Mouse (Mus musculus) liver, postnatal 0 days (tissue): Measurements from ENCODE around the gene Gimap8. TPM values are rescaled to one million over a fixed set of nuclear protein-coding genes. Genes with fewer than 3 reads are reported as not detected.

Experiments
- ATAC-seq: fragments of 200-750 bp; cut with Nextera tagmentation; 2 replicates; pipeline ENCODE4 v1.8.0; 2017; ENCODE audit warnings: mild to moderate bottlenecking, moderate library complexity
- DNase-seq: peaks from one replicate; pipeline ENCODE4 v3.0.0-alpha.2; 2016
- H3K27ac ChIP-seq: fragments of 300-500 bp; sonication (generic); 2 replicates; pipeline ENCODE4 v1.5.1; 2014; ENCODE audit warnings: antibody characterized with exemption, moderate library complexity, mild to moderate bottlenecking, low read depth
- H3K27me3 ChIP-seq: fragments of 300-500 bp; sonication (generic); 2 replicates; pipeline ENCODE4 v1.6.1; 2014; ENCODE audit warnings: low read length, control low read depth, mixed read lengths; ENCODE audit not compliant: insufficient read depth
- H3K36me3 ChIP-seq: fragments of 300-500 bp; sonication (generic); replicated peaks from 2 replicates; pipeline ENCODE4 v1.6.1; 2014; ENCODE audit warnings: mild to moderate bottlenecking, control low read depth, low read length, moderate library complexity, mixed read lengths; ENCODE audit not compliant: insufficient read depth
- H3K4me1 ChIP-seq: fragments of 300-500 bp; sonication (generic); 2 replicates; pipeline ENCODE4 v1.6.1; 2014; ENCODE audit warnings: antibody characterized with exemption, mild to moderate bottlenecking, control low read depth; ENCODE audit not compliant: insufficient read depth
- H3K4me2 ChIP-seq: fragments of 300-500 bp; sonication (generic); 2 replicates; pipeline ENCODE4 v1.6.1; 2014; ENCODE audit warnings: low read depth, mild to moderate bottlenecking, low read length, moderate library complexity, mixed read lengths
- H3K4me3 ChIP-seq: fragments of 300-500 bp; sonication (generic); 2 replicates; pipeline ENCODE4 v1.5.1; 2014; ENCODE audit warnings: low read depth, low read length
- H3K9ac ChIP-seq: fragments of 300-500 bp; sonication (generic); replicated peaks from 2 replicates; pipeline ENCODE4 v1.6.1; 2014; ENCODE audit warnings: mild to moderate bottlenecking, moderate library complexity
- H3K9me3 ChIP-seq: fragments of 300-500 bp; sonication (generic); 2 replicates; pipeline ENCODE4 v1.6.1; 2016; ENCODE audit warnings: mild to moderate bottlenecking, control low read depth, low read length, mixed read lengths
- CTCF ChIP-seq: sonication (generic); IDR thresholded peaks from 2 replicates; pipeline ENCODE4 v1.5.1; 2016; ENCODE audit warnings: antibody characterized with exemption, low read depth
- EP300 ChIP-seq: IDR thresholded peaks from 2 replicates; pipeline ENCODE4 v1.6.1; 2016; ENCODE audit warnings: antibody characterized with exemption, low read depth, mild to moderate bottlenecking
- WGBS: fragments of 180-500 bp; shearing (Covaris S2); extraction: QIAGEN DNeasy Blood & Tissue Kit; methylation state at CpG from one replicate; pipeline ENCODE4 v1.1.7; 2014; ENCODE audit not compliant: insufficient replicate concordance; 5-methylcytosine and 5-hydroxymethylcytosine counted together
- polyA plus RNA-seq: library from polyadenylated mRNA; unstranded; fragments of >200 nt; fragmentation: Nextera tagmentation; extraction: Ambion mirVana; gene quantifications from 2 replicates; pipeline ENCODE4 v1.2.1, GENCODE M21; 2015

The Gimap8 gene
- polyA plus RNA-seq, 1 experiment from 2014 or later, result 1.1 TPM

DNA sequence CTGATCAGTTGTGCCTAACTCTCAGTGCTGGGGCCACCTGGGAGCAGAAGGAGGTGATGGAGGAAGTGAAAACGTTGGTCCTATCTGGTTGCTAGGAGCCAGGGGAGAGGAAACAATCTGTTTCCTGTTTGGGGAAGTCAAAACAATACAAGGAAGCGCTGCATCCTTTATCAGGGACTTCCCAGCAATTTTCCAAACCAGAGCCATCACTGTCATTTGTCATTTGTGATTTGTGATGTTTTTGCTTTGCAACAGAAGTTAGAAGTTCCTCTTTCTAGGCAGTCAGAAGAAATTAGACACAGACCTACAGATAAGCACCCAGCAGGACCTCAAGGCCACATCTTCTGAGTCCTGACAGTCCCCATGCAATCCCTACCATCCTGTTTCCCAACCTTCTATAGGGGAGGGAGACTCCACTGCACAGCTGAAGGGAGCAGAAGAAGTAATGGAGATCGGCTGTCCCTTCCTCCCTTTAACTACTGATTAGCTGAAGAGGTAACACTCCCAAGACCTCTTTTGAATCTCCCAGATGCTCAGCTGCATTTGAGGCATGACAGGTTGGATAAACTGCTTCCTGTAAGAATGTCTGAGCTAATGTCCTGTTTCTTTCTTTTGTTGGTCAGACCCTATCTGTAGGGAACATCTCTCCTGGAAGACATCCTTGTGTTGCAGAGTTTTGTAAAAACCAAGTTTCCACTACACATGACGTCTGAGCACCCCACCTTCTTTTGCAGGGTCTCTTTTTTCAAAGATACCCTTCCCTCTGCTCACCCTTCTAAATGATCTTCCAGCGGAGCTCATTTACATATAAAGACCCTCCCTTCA is 53.4 kb downstream of the Gimap8 start:
- H3K4me2 ChIP-seq, result no peak overlapping the region
- peaks cover 14% of the 10 kb centered on the region for H3K4me1 ChIP-seq
- ATAC-seq (peak; percentile 69), DNase-seq (peak; percentile 19)
- TF ChIP-seq EP300, result peak; percentile 85
- no peak for TF ChIP-seq CTCF
- peak overlapping the region; percentile 52 for H3K27ac ChIP-seq
- no peak overlapping the region for H3K9ac ChIP-seq
- H3K36me3 ChIP-seq, result 0 out of 2 replicates have a peak, but pooled peaks cover 2% of the 10 kb centered on the region
- H3K4me3 ChIP-seq, result no peak overlapping the region
- 24% methylated on average over 5 of the region's 5 CpGs for WGBS
- no peaks in the 10 kb centered on the region for H3K9me3 ChIP-seq
- no peaks in the 10 kb centered on the region for H3K27me3 ChIP-seq

DNA sequence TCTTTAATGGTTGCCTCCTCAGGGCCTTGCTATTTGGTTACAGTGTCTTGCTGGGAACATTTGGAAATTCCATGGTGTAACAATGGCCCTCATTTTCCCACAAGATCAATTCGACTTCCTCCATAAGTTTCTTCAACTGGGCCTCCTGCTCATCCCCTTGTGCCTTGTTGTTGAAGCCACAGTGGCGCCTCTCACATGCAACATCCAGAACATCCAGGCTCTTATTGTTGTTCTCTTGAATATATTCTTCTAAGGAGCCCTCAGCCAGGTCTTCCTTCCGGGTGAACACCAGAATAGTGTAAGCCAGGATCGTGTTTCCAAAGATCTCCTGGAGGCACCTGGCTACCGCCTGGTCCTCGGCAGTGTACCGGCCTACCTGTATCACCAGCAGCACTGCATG is 55.1 kb downstream of the Gimap8 start:
- no peak for TF ChIP-seq CTCF
- TF ChIP-seq EP300, result no peak
- Histone ChIP-seq H3K27me3 (no peaks in the 10 kb centered on the region), H3K4me2 (no peak overlapping the region), H3K4me3 (no peak overlapping the region), H3K9ac (no peak overlapping the region), H3K36me3 (0 out of 2 replicates have a peak, but pooled peaks cover 2% of the 10 kb centered on the region), H3K27ac (no peak overlapping the region), H3K9me3 (no peaks in the 10 kb centered on the region), H3K4me1 (peaks cover 14% of the 10 kb centered on the region)
- 78% methylated on average over 7 of the region's 7 CpGs for WGBS
- ATAC-seq (no peak), DNase-seq (no peak)

DNA sequence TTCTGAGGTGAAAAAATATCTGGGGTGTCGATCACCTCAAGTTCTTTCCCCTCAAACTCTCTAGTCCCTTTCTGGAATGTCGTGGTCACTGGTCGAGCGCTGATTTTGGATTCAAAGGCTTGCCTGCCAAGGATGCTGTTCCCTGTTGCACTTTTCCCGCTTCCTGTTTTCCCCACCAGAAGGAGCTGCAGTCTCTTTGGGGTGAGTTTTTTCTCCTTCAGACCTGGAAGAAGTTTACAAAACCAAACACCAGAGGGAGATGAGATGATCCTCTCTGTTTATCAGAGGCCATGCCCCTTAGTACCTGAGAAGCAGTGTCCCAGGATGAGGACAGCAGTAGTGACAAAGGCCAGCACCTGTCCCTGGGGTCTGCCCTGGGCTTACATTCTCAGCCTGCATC is 55.6 kb downstream of the Gimap8 start:
- TF ChIP-seq CTCF (peak; percentile 26; the same call in 1 of the 2 replicates), EP300 (no peak)
- Histone ChIP-seq H3K9ac (no peak overlapping the region), H3K9me3 (no peaks in the 10 kb centered on the region), H3K4me2 (no peak overlapping the region), H3K4me3 (no peak overlapping the region), H3K27ac (no peak overlapping the region), H3K36me3 (0 out of 2 replicates have a peak, but pooled peaks cover 2% of the 10 kb centered on the region), H3K4me1 (peaks cover 14% of the 10 kb centered on the region), H3K27me3 (no peaks in the 10 kb centered on the region)
- DNase-seq (no peak), ATAC-seq (no peak)
- 74% methylated on average over 5 of the region's 5 CpGs for WGBS

DNA sequence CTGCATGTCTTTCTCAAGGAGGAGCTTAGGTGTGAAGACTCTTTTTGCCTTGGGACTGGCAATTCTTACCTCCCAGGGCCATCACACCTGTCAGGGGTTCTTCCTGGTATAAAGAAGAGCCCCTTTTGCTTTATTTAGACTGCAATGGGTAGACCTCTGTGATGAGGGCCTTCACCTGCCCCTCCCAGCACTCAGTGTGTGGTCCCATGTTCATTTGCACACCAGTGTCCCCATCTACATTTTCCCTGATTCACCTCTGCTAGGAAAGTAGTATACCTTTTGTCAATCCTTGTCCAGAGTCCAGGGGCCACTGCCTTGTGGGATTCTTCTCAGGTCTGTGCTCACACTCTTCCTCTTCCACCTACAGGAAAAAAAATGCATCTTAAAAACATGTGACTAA is 57.1 kb downstream of the Gimap8 start:
- Histone ChIP-seq H3K36me3 (0 out of 2 replicates have a peak, but pooled peaks cover 2% of the 10 kb centered on the region), H3K4me3 (no peak overlapping the region), H3K27me3 (no peaks in the 10 kb centered on the region), H3K9ac (no peak overlapping the region), H3K4me1 (peaks cover 12% of the 10 kb centered on the region), H3K9me3 (no peaks in the 10 kb centered on the region), H3K27ac (no peak overlapping the region), H3K4me2 (no peak overlapping the region)
- no peak for ATAC-seq
- DNase-seq, result peak; percentile 2
- TF ChIP-seq CTCF (no peak), EP300 (no peak)

DNA sequence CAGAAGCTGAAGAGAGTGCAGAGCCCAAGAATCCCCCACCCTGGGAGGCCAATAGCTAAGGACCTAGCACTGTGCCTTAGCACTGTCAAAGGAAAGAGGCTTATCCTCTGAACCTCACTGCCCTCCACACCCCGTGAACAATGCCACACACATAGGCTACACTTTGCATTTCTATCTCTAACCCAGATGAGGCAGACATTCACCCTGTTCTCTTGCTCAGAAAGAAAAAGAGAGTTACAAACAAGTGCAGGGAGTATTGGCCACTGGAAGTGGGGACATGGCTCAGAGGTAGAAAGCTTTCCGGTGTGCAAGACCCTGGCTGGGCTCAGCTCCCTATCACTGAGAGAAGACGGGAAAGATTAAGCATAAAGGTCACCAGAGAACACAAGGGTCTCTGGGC is 59.1 kb downstream of the Gimap8 start:
- whole genome bisulfite sequencing, result 37% methylated on average over 3 of the region's 3 CpGs
- H3K27ac ChIP-seq, result peak overlapping the region; percentile 23; the same call in 1 of the 2 replicates
- no peaks in the 10 kb centered on the region for H3K27me3 ChIP-seq
- H3K9ac ChIP-seq, result no peak overlapping the region
- H3K4me3 ChIP-seq, result peak overlapping the region; percentile 17; the same call in 1 of the 2 replicates
- ATAC-seq (no peak), DNase-seq (no peak)
- H3K4me1 ChIP-seq, result peaks cover 7% of the 10 kb centered on the region; the same call in 1 of the 2 replicates
- H3K36me3 ChIP-seq, result 0 out of 2 replicates have a peak, but pooled peaks cover 2% of the 10 kb centered on the region
- no peaks in the 10 kb centered on the region for H3K9me3 ChIP-seq
- H3K4me2 ChIP-seq, result peak overlapping the region; percentile 19
- TF ChIP-seq EP300 (no peak), CTCF (no peak)

Other genes starting within 250 kb of the Gimap8 start
- 4.9 TPM in 2 replicates for gene Zfp467, start 201.4 kb upstream of the Gimap8 start, polyA plus RNA-seq
- gene Sspo, start 199.0 kb upstream of the Gimap8 start, polyA plus RNA-seq, result 0.01 and 0.06 TPM in 2 replicates
- 1.1 and 1.2 TPM in 2 replicates for gene Atp6v0e2, start 109.6 kb upstream of the Gimap8 start, polyA plus RNA-seq
- gene Lrrc61, start 92.4 kb upstream of the Gimap8 start, polyA plus RNA-seq, result 2.4 and 2.7 TPM in 2 replicates
- gene Rarres2, start 74.4 kb upstream of the Gimap8 start, polyA plus RNA-seq, result 485 and 531 TPM in 2 replicates
- not detected in 2 replicates for gene Gm45021, start 57.6 kb upstream of the Gimap8 start, polyA plus RNA-seq
- gene Repin1, start 53.4 kb upstream of the Gimap8 start, polyA plus RNA-seq, result 14.4 and 14.8 TPM in 2 replicates
- gene Gm44965, start 53.3 kb upstream of the Gimap8 start, polyA plus RNA-seq, result not detected in 2 replicates
- gene Zfp775, start 45.2 kb upstream of the Gimap8 start, polyA plus RNA-seq, result 0.93 and 1.8 TPM in 2 replicates
- gene AI854703, start 20.5 kb upstream of the Gimap8 start, polyA plus RNA-seq, result 0.16 and 0.20 TPM in 2 replicates
- gene Gimap9, start 28.9 kb downstream of the Gimap8 start, polyA plus RNA-seq, result 10.2 and 10.9 TPM in 2 replicates
- gene Gimap4, start 37.3 kb downstream of the Gimap8 start, polyA plus RNA-seq, result 13.5 and 14.5 TPM in 2 replicates
- 12.2 and 12.5 TPM in 2 replicates for gene Gimap6, start 61.0 kb downstream of the Gimap8 start, polyA plus RNA-seq
- gene Gm28053, start 71.4 kb downstream of the Gimap8 start, polyA plus RNA-seq, result 1.1 TPM in 1 of 2 replicates, not detected in the other
- gene Gimap7, start 71.4 kb downstream of the Gimap8 start, polyA plus RNA-seq, result 0.59 and 0.65 TPM in 2 replicates
- 9.2 and 10.0 TPM in 2 replicates for gene Gimap1, start 91.8 kb downstream of the Gimap8 start, polyA plus RNA-seq
- gene Gimap5, start 99.0 kb downstream of the Gimap8 start, polyA plus RNA-seq, result 4.7 and 5.9 TPM in 2 replicates
- gene Gimap3, start 123.6 kb downstream of the Gimap8 start, polyA plus RNA-seq, result 0.75 and 0.82 TPM in 2 replicates
- 174 and 198 TPM in 2 replicates for gene Tmem176a, start 193.7 kb downstream of the Gimap8 start, polyA plus RNA-seq
- gene Tmem176b, start 194.3 kb downstream of the Gimap8 start, polyA plus RNA-seq, result 255 and 270 TPM in 2 replicates
- 0.11 TPM in 2 replicates for gene Aoc1, start 225.7 kb downstream of the Gimap8 start, polyA plus RNA-seq